Mouse (Mus musculus) midbrain, embryonic 10.5 days (tissue): ENCODE measurements around the gene Fhit. TPM values are rescaled to one million over a fixed set of nuclear protein-coding genes. Genes with fewer than 3 reads are reported as not detected.

Experiments used
- DNase-seq: peaks from one replicate; pipeline ENCODE4 v3.0.0-alpha.2; 2017; ENCODE audit warnings: low spot score
- H3K27ac ChIP-seq: fragments of 300-500 bp; sonication (generic); replicated peaks from 2 replicates; pipeline ENCODE4 v1.5.1; 2016; ENCODE audit warnings: mild to moderate bottlenecking
- H3K27me3 ChIP-seq: fragments of 300-500 bp; sonication (generic); 2 replicates; pipeline ENCODE4 v1.6.1; 2016; ENCODE audit warnings: low read depth, mild to moderate bottlenecking; ENCODE audit not compliant: poor library complexity, severe bottlenecking
- H3K36me3 ChIP-seq: fragments of 300-500 bp; sonication (generic); 2 replicates; pipeline ENCODE4 v1.6.1; 2016; ENCODE audit warnings: mild to moderate bottlenecking, moderate library complexity
- H3K4me1 ChIP-seq: fragments of 300-500 bp; sonication (generic); 2 replicates; pipeline ENCODE4 v1.6.1; 2016
- H3K4me3 ChIP-seq: fragments of 300-500 bp; sonication (generic); 2 replicates; pipeline ENCODE4 v1.5.1; 2016; ENCODE audit warnings: mild to moderate bottlenecking, moderate library complexity
- H3K9me3 ChIP-seq: fragments of 300-500 bp; sonication (generic); replicated peaks from 2 replicates; pipeline ENCODE4 v1.6.1; 2016; ENCODE audit warnings: mild to moderate bottlenecking
- WGBS: fragments of 180-500 bp; shearing (Covaris S2); methylation state at CpG from one replicate; pipeline ENCODE4 v1.1.7; 2016; 5-methylcytosine and 5-hydroxymethylcytosine counted together
- polyA plus RNA-seq: library from polyadenylated mRNA; unstranded; fragments of >200 nt; fragmentation: Nextera tagmentation; extraction: Ambion mirVana; gene quantifications from 2 replicates; pipeline ENCODE4 v1.2.1, GENCODE M21; 2016

Gene Fhit
- polyA plus RNA-seq, 1 experiment from 2014 or later = 3.4 TPM

DNA sequence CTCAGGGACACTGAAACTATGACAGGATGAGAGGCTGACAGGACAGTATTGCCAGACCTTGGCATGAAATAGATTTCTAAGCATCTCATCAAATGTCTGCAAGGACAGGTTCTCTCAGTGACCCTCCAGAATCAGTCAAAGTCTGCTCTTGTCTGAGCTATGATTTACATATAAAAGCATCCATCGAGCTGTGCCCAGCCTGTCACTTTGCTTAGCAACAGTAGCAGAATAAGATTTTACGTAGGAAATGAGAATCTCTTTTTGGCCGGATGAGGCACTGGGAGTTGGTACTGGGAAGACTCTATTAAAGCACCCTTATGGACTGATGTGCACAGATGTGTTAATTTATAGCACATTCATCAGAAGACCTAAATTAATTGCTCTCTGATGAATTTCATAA lies 1519.8 kb downstream of the Fhit start:
- Histone ChIP-seq H3K9me3 (no peaks in the 10 kb centered on the region), H3K27ac (no peak overlapping the region), H3K36me3 (no peaks in the 10 kb centered on the region), H3K4me3 (no peak overlapping the region), H3K27me3 (0 out of 2 replicates have a peak, but pooled peaks cover 3% of the 10 kb centered on the region), H3K4me1 (peaks cover 37% of the 10 kb centered on the region)
- WGBS = 33% methylated on average over 3 of the region's 3 CpGs
- DNase-seq = no peak

- H3K27ac ChIP-seq = no peak overlapping the region
- H3K36me3 ChIP-seq = no peaks in the 10 kb centered on the region
- peaks cover 40% of the 10 kb centered on the region for H3K4me1 ChIP-seq
- H3K27me3 ChIP-seq = peaks cover 33% of the 10 kb centered on the region
- no peaks in the 10 kb centered on the region for H3K9me3 ChIP-seq
- 35% methylated on average over 1 of the region's 1 CpGs for WGBS
- DNase-seq = no peak
- H3K4me3 ChIP-seq = no peak overlapping the region
These were observed 1527.4 kb downstream of the Fhit start for GRCm38 (mm10) chr14:9634247-9634991.

DNA sequence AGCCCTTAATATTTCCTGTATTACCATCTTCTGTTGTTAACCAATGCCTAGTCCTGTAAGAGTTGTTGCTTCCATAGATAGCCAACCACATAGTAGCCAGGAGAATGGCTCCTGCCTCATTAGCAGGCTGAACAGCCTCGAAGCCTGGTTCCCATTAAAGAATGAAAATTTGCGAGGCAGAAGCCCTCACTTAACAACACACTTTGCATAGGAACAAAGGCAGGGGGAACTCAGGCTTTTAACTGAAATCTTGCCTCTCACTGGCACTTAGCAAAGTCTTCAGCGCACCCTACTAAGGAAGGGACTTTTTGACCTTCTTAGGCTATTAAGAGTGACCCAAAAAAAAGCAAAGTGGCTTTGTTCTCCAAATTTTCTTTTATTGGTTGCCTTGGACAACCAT lies 1529.3 kb downstream of the Fhit start:
- Histone ChIP-seq H3K4me1 (peaks cover 40% of the 10 kb centered on the region), H3K36me3 (no peaks in the 10 kb centered on the region), H3K27ac (no peak overlapping the region), H3K4me3 (no peak overlapping the region), H3K27me3 (peaks cover 33% of the 10 kb centered on the region), H3K9me3 (no peaks in the 10 kb centered on the region)
- DNase-seq = no peak
- WGBS = 16% methylated on average over 3 of the region's 3 CpGs

GRCm38 (mm10) chr14:9623219-9624043 lies 1538.4 kb downstream of the Fhit start:
- Histone ChIP-seq H3K36me3 (no peaks in the 10 kb centered on the region), H3K4me3 (no peak overlapping the region), H3K9me3 (no peaks in the 10 kb centered on the region), H3K27ac (no peak overlapping the region), H3K4me1 (peaks cover 31% of the 10 kb centered on the region), H3K27me3 (no peaks in the 10 kb centered on the region; the same call in 1 of the 2 replicates)
- 72% methylated on average over 6 of the region's 6 CpGs for WGBS
- DNase-seq = no peak

DNA sequence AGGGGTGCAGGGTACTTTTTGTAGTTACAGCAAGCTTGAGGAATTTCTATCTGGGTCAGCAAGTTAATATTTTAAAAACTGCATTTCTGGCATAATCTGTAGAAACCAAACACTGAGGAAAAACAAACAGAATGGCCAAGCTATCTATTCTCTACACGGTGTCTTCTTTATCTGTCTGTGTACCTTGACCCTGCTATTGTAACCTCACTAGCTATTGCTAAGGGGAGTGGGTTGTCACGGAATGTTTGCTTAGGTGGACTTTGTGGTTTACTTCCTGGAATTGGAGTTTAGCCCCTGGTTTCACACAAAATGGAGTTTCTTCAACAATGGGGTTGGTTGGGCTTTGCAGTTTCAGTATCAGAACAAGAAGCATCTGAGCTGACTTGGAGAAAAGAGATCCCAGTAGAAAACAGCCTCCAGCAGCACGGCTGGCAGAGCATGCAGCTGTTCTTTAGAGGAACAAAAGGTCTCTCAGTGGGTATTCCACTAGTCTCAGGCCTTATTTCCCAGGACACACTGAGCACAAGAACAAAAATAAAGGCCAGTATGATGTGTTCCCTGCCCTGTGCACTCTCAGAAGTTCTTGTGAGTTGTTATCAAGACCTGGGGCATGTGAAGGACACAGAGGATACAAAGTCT lies 1540.8 kb downstream of the Fhit start:
- H3K36me3 ChIP-seq = no peaks in the 10 kb centered on the region
- H3K27me3 ChIP-seq = no peaks in the 10 kb centered on the region; the same call in 1 of the 2 replicates
- no peaks in the 10 kb centered on the region for H3K9me3 ChIP-seq
- WGBS = 8% methylated on average over 3 of the region's 3 CpGs
- H3K4me1 ChIP-seq = peaks cover 29% of the 10 kb centered on the region
- H3K4me3 ChIP-seq = no peak overlapping the region
- peak overlapping the region; percentile 68 for H3K27ac ChIP-seq
- peak; percentile 30 for DNase-seq

- H3K4me3 ChIP-seq = no peak overlapping the region
- 54% methylated on average over 1 of the region's 1 CpGs for WGBS
- no peaks in the 10 kb centered on the region; the same call in 1 of the 2 replicates for H3K27me3 ChIP-seq
These were observed 1542.0 kb downstream of the Fhit start for GRCm38 (mm10) chr14:9619840-9620239.

GRCm38 (mm10) chr14:9613126-9613525 lies 1548.7 kb downstream of the Fhit start:
- no peaks in the 10 kb centered on the region for H3K9me3 ChIP-seq
- H3K27ac ChIP-seq = no peak overlapping the region
- no peak overlapping the region for H3K4me3 ChIP-seq
- WGBS = 92% methylated on average over 3 of the region's 3 CpGs
- H3K27me3 ChIP-seq = no peaks in the 10 kb centered on the region
- no peaks in the 10 kb centered on the region for H3K4me1 ChIP-seq
- DNase-seq = no peak
- H3K36me3 ChIP-seq = no peaks in the 10 kb centered on the region

More at GRCm38 (mm10) chr14:9619840-9620239, 1542.0 kb downstream of the Fhit start:
- H3K9me3 ChIP-seq = no peaks in the 10 kb centered on the region
- H3K4me1 ChIP-seq = peaks cover 29% of the 10 kb centered on the region
- 0 out of 2 replicates have a peak overlapping the region, but pooled peaks have one; percentile 23 for H3K27ac ChIP-seq
- no peaks in the 10 kb centered on the region for H3K36me3 ChIP-seq
- DNase-seq = no peak

GRCm38 (mm10) chr14:9609120-9609519 lies 1552.7 kb downstream of the Fhit start:
- Histone ChIP-seq H3K27me3 (no peaks in the 10 kb centered on the region), H3K27ac (no peak overlapping the region), H3K36me3 (no peaks in the 10 kb centered on the region), H3K9me3 (no peaks in the 10 kb centered on the region), H3K4me1 (no peaks in the 10 kb centered on the region), H3K4me3 (no peak overlapping the region)
- DNase-seq = no peak
- 84% methylated on average over 7 of the region's 7 CpGs for WGBS

DNA sequence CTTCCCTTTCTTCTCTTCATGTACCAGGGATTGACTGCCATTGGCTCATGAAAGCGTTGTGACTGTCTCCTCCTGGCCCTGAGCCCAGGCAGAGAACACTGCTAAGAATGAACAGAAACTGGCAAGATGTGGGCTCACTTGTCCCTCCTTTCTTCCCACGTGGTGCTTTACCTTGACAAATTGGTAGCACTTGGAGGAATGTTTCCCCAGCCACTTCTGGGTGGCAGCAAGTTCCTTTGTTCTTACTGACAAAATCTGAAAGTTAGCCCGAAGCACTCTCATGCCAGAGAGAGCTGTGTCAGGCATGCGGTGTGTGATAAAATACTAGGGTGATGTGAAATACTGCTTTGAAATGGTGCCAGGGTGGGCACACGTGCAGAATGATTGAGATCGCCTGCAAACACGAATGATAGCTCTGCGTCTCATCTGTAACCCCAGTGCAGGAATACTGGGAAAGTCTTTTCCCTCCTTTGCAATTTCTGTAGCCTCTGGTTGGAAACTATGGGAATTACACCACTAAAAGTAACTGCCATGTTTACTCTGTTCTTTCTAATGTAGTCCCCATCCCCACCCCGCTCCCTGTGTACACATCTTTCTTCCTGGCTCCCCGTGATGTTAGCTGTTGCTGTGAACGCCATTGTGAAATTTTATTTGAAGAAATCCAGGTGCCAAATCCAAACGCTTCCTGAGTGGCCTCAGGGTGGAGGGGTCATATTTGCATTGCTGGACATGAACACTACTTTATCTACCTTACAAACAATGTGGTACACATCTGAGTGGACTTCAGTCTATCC lies 1555.1 kb downstream of the Fhit start:
- no peaks in the 10 kb centered on the region for H3K27me3 ChIP-seq
- no peaks in the 10 kb centered on the region for H3K36me3 ChIP-seq
- DNase-seq = no peak
- WGBS = 86% methylated on average over 12 of the region's 12 CpGs
- H3K4me3 ChIP-seq = no peak overlapping the region
- no peak overlapping the region for H3K27ac ChIP-seq
- H3K4me1 ChIP-seq = no peaks in the 10 kb centered on the region
- H3K9me3 ChIP-seq = no peaks in the 10 kb centered on the region

DNA sequence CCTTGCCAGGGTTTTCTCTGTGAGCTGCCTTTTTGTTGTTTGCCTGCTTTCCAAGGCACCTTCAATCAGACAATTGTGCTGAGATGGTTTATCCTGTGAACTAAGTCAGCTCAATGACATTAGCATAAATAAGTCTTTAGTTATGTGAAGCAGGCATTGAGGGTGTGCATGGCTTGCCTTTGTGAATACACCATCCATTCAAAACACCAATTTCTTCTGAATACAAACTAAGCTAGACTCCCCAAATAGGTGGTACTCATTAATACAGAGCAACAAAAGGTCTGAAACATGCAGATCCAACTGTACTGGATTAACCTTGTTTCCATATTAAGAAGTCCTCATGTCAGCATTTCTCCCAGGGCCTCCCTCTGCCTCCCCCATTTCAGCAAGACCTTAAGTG lies 1561.6 kb downstream of the Fhit start:
- H3K4me3 ChIP-seq = no peak overlapping the region
- no peaks in the 10 kb centered on the region for H3K36me3 ChIP-seq
- peaks cover 17% of the 10 kb centered on the region for H3K4me1 ChIP-seq
- no peaks in the 10 kb centered on the region for H3K9me3 ChIP-seq
- no peak overlapping the region for H3K27ac ChIP-seq
- peaks cover 23% of the 10 kb centered on the region; the same call in 1 of the 2 replicates for H3K27me3 ChIP-seq
- DNase-seq = no peak

- H3K9me3 ChIP-seq = no peaks in the 10 kb centered on the region
- peaks cover 17% of the 10 kb centered on the region for H3K4me1 ChIP-seq
- DNase-seq = peak; percentile 20
- no peak overlapping the region for H3K4me3 ChIP-seq
- H3K27me3 ChIP-seq = peaks cover 30% of the 10 kb centered on the region
- no peaks in the 10 kb centered on the region for H3K36me3 ChIP-seq
- 20% methylated on average over 5 of the region's 5 CpGs for WGBS
- H3K27ac ChIP-seq = no peak overlapping the region
These were observed 1564.3 kb downstream of the Fhit start for GRCm38 (mm10) chr14:9597460-9597977.

- WGBS = 78% methylated on average over 1 of the region's 1 CpGs
- DNase-seq = no peak
- Histone ChIP-seq H3K4me1 (no peaks in the 10 kb centered on the region), H3K36me3 (no peaks in the 10 kb centered on the region), H3K9me3 (no peaks in the 10 kb centered on the region), H3K27me3 (peaks cover 14% of the 10 kb centered on the region), H3K27ac (no peak overlapping the region), H3K4me3 (no peak overlapping the region)
These were observed 1572.7 kb downstream of the Fhit start for GRCm38 (mm10) chr14:9589121-9589520.
